ENCODE assay signal across 16 mouse cellular contexts in the genomic region with DNA sequence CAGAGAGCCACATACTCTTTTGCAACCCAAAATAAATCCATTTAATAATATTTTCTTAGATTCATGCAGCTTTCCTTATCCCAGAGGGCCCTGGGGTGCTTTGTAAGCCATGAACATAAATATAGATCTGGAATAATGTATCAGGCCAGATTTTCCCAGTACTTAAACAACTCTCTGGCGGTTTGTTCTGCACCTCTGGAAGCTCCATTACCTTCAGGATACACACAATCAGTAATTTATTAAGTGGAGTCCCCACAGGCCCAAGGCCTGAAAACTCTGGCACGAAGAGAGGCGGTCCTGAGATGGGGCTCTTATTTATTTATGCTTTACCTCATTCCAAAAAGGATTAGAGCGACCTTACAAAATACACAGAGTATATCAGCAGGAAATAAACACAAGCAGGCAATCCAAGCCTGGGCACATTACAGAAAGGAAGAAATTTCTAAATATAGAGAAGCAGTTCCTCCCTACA.
DNase-seq lines count a peak whose midpoint lies in the region; ATAC-seq and TF ChIP-seq lines count a peak whose summit lies in the region.
"Had no signal": no experiment of that assay in that cellular context is flagged by ENCODE, and none has a peak within 500 bp of the region (broad histone marks: within the 10 kb centered on the region; RNA-seq: fewer than 3 reads in every experiment).

No protein-coding gene starts in this region.

- no peak overlapping the region; the same call in 1 of the 2 replicates for H3K27ac ChIP-seq in hindbrain, embryonic 15.5 days (replicated peaks)
- H3K27ac ChIP-seq in hindbrain, embryonic 10.5 days: no peak overlapping the region
- H3K27ac ChIP-seq in lung, embryonic 15.5 days: 0 out of 2 replicates have a peak overlapping the region, but pooled peaks have one; percentile 14
- peak overlapping the region; percentile 82 for H3K27ac ChIP-seq in brown adipose tissue, adult 24 weeks (replicated peaks; ENCODE audit: low read depth, low read length)
- H3K27ac ChIP-seq in hindbrain, postnatal 0 days: no peak overlapping the region
- H3K27ac ChIP-seq: embryonic facial prominence, embryonic 12.5 days; forebrain, embryonic 10.5 days; stomach, embryonic 15.5 days had no signal

- H3K4me1 ChIP-seq in hindbrain, embryonic 15.5 days (replicated peaks): peaks cover 16% of the 10 kb centered on the region
- 0 out of 2 replicates have a peak, but pooled peaks cover 7% of the 10 kb centered on the region for H3K4me1 ChIP-seq in hindbrain, embryonic 10.5 days (replicated peaks)
- H3K4me1 ChIP-seq in lung, embryonic 15.5 days: 0 out of 2 replicates have a peak, but pooled peaks cover under 1% of the 10 kb centered on the region
- H3K4me1 ChIP-seq in lung, adult 2 months (ENCODE audit: control insufficient read depth, insufficient read depth, low read length): peaks cover 7% of the 10 kb centered on the region
- peaks cover 6% of the 10 kb centered on the region; the same call in 1 of the 2 replicates for H3K4me1 ChIP-seq in brown adipose tissue, adult 24 weeks (ENCODE audit: control insufficient read depth, insufficient read depth, insufficient read length, low read length)
- H3K4me1 ChIP-seq in hindbrain, postnatal 0 days (ENCODE audit: insufficient read depth, low read length): peaks cover 4% of the 10 kb centered on the region; the same call in 1 of the 2 replicates
- H3K4me1 ChIP-seq: embryonic facial prominence, embryonic 12.5 days had no signal

- WGBS in hindbrain, embryonic 15.5 days: 34% methylated on average over 4 of the region's 4 CpGs
- WGBS in hindbrain, embryonic 10.5 days: 72% methylated on average over 4 of the region's 4 CpGs
- WGBS in lung, embryonic 15.5 days: 15% methylated on average over 4 of the region's 4 CpGs
- WGBS in lung, adult 2 months: 25% methylated on average over 4 of the region's 4 CpGs
- WGBS in hindbrain, postnatal 0 days: 53% methylated on average over 4 of the region's 4 CpGs

- TF ChIP-seq CTCF in lung, adult 2 months (IDR thresholded peaks at IDR 0.05; ENCODE audit: insufficient read depth, low read length): no peak
- TF ChIP-seq CTCF in hindbrain, postnatal 0 days (IDR thresholded peaks at IDR 0.05; ENCODE audit: low read depth): no peak

- no peak for TF ChIP-seq POLR2A in lung, adult 2 months (IDR thresholded peaks at IDR 0.05; ENCODE audit: borderline replicate concordance, extremely low read depth, low read depth, low read length)

- H3K27me3 ChIP-seq in hindbrain, embryonic 15.5 days: no peaks in the 10 kb centered on the region
- H3K27me3 ChIP-seq in hindbrain, embryonic 10.5 days (ENCODE audit: insufficient read depth, poor library complexity, severe bottlenecking): no peaks in the 10 kb centered on the region
- H3K27me3 ChIP-seq in lung, embryonic 15.5 days: no peaks in the 10 kb centered on the region
- no peaks in the 10 kb centered on the region for H3K27me3 ChIP-seq in hindbrain, postnatal 0 days (ENCODE audit: insufficient read depth, low read length)
- H3K27me3 ChIP-seq: embryonic facial prominence, embryonic 12.5 days; stomach, embryonic 15.5 days had no signal

- H3K9me3 ChIP-seq in hindbrain, embryonic 15.5 days: no peaks in the 10 kb centered on the region
- no peaks in the 10 kb centered on the region for H3K9me3 ChIP-seq in hindbrain, embryonic 10.5 days
- H3K9me3 ChIP-seq in lung, embryonic 15.5 days: no peaks in the 10 kb centered on the region
- H3K9me3 ChIP-seq in hindbrain, postnatal 0 days (ENCODE audit: low read length): no peaks in the 10 kb centered on the region
- H3K9me3 ChIP-seq: embryonic facial prominence, embryonic 12.5 days; stomach, embryonic 15.5 days had no signal

- H3K4me2 ChIP-seq in hindbrain, embryonic 15.5 days: no peak overlapping the region
- no peak overlapping the region for H3K4me2 ChIP-seq in lung, embryonic 15.5 days
- H3K4me2 ChIP-seq in hindbrain, postnatal 0 days (ENCODE audit: low read depth, low read length): no peak overlapping the region
- H3K4me2 ChIP-seq: embryonic facial prominence, embryonic 12.5 days; stomach, embryonic 15.5 days had no signal

- no peak for DNase-seq in hindbrain, embryonic 10.5 days (ENCODE audit: low spot score)
- DNase-seq in lung, adult 2 months: no peak
- no peak for DNase-seq in hindbrain, postnatal 0 days (ENCODE audit: low spot score)
- no peak for DNase-seq in layer of hippocampus, postnatal 10 days (ENCODE audit: low spot score in 2 of 2)
- DNase-seq: adrenal gland, postnatal 36 days; cerebellum, postnatal 36 days; heart, postnatal 4 days; kidney, postnatal 10 days; left cerebral cortex, postnatal 4 days; thymus, postnatal 36 days had no signal

- peak; percentile 74; the same call in 1 of the 2 replicates for ATAC-seq in hindbrain, embryonic 15.5 days (ENCODE audit: low FRiP score, low read depth)
- ATAC-seq in lung, embryonic 15.5 days (ENCODE audit: borderline replicate concordance, extremely low read depth, low FRiP score, low TSS enrichment): peak; percentile 5; the same call in 1 of the 2 replicates
- ATAC-seq in hindbrain, postnatal 0 days: 0 out of 2 replicates have a peak, but pooled peaks have one; percentile 40

- no peaks in the 10 kb centered on the region for H3K36me3 ChIP-seq in hindbrain, embryonic 15.5 days
- no peaks in the 10 kb centered on the region for H3K36me3 ChIP-seq in hindbrain, embryonic 10.5 days
- H3K36me3 ChIP-seq in lung, embryonic 15.5 days: no peaks in the 10 kb centered on the region
- H3K36me3 ChIP-seq in hindbrain, postnatal 0 days (ENCODE audit: insufficient read depth, low read length): no peaks in the 10 kb centered on the region
- H3K36me3 ChIP-seq: embryonic facial prominence, embryonic 12.5 days; forebrain, embryonic 10.5 days; stomach, embryonic 15.5 days had no signal

- no peak overlapping the region for H3K4me3 ChIP-seq in hindbrain, embryonic 15.5 days
- H3K4me3 ChIP-seq in hindbrain, embryonic 10.5 days: no peak overlapping the region
- H3K4me3 ChIP-seq in lung, embryonic 15.5 days: no peak overlapping the region
- no peak overlapping the region for H3K4me3 ChIP-seq in lung, adult 2 months (replicated peaks; ENCODE audit: extremely low read depth, low read depth, low read length)
- H3K4me3 ChIP-seq in brown adipose tissue, adult 24 weeks (ENCODE audit: insufficient read depth, low read depth, low read length): no peak overlapping the region
- no peak overlapping the region for H3K4me3 ChIP-seq in hindbrain, postnatal 0 days (ENCODE audit: low read length)
- H3K4me3 ChIP-seq: embryonic facial prominence, embryonic 12.5 days; forebrain, embryonic 10.5 days; stomach, embryonic 15.5 days had no signal

- no peak overlapping the region for H3K9ac ChIP-seq in hindbrain, embryonic 15.5 days
- H3K9ac ChIP-seq in lung, embryonic 15.5 days: no peak overlapping the region
- no peak overlapping the region for H3K9ac ChIP-seq in hindbrain, postnatal 0 days (replicated peaks; ENCODE audit: low read length)
- H3K9ac ChIP-seq: embryonic facial prominence, embryonic 12.5 days; stomach, embryonic 15.5 days had no signal

Comparison
In these comparisons a context has a peak if more than half of its experiments do, and no peak if none do; other contexts are left out.
1. ATAC-seq: peak in every context shown above with its lines; median percentile 74 in hindbrain, embryonic 15.5 days; 40 in hindbrain, postnatal 0 days; 5 in lung, embryonic 15.5 days.
2. H3K27ac ChIP-seq: peak in lung, embryonic 15.5 days (single experiment) and brown adipose tissue, adult 24 weeks (single experiment); none in hindbrain, embryonic 15.5 days (single experiment), hindbrain, embryonic 10.5 days (single experiment) and hindbrain, postnatal 0 days (single experiment).